Mouse (Mus musculus): ENCODE results near the gene Vamp8. TPM values are rescaled to one million over a fixed set of nuclear protein-coding genes. Genes with fewer than 3 reads are reported as not detected.

Vamp8 gene
- total RNA-seq (2017), result 281 and 362 TPM in 2 replicates

DNA sequence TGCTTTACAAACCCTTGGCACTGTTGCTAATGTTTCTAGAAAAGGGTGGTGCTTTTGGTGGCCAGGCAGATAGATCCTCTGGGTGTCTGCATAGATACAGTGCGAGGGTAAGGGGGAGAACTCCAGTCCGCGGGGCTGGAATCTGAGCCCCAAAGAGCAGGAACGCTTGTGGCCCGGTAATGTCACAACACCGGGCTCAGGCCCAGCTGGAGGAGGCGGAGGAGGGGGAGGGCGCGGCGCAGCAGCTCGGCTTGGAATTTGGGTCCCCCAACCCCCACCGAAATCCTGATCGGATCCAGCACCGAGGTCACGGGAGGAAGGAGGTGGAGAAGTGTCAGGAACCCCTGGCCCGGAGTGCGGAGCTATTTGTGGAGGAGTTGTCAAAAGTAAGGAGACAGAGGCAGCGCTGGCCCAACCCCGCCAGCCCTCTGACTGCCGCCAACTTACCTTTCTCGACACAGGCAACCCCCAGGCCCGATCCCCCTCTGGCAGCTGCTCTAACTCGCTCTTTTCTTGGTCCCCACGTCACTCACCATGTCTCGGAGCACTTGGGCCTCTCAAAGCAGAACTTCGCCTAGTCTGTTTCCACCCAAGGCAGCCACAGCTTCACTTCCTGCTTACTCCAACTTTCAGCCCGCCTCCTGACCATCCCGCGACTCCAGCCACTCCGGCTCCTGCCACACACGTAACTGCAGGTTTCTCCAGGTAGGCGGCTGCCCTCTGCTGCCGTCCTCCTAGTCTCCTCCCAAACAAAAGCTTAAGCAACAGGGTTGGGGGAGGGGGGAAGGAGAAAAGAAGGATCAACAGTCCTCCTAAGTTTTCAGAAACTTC, at the start of gene Vamp8:
Vamp8 (minus strand) TSS at position 763 of the 831 bp plus-strand sequence.
- peak; percentile 63 for ATAC-seq (replicated peaks; ENCODE audit: low read depth, poor library complexity, severe bottlenecking)

DNA sequence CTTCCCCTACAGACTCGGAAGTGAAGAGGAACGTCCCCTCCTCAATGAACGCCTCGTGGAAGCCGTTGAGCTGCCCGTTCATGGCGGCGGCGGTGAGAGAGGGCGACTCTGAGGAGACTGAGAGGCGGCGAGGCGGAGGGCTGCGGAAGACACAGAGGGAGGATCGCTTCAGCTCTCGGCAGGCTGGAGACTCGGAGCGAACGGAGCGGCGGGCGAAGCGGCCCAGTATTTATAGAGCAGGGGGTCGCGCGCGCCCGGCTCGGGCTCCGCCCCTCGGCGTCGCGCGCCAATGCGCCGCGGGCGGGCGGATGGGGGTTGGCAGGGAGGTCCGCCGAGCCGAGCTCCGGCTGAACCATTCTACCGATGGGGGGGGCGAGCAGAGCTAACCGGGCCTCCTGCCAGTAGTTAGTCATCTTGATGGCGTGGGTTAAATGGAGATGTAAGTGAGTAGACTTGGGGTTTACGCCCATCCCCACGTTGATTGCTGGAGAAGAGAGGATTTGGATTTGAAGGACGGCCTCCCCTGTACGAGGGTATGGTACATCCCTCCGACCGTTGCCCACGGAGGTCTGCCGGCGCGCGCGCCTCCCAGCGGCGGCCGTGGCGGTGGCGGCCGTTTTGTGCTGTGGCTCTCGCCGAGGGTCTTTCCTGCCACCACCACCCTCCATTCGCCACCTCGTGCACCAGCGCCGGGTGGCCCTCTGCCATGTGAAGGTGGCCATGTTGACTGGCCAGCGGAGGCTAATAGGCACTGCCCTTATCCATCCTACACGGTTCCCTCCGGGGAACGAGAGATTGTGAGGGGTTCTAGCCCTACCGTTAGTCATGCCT, 49.1 kb upstream of the Vamp8 start, which contains the start of gene Mat2a:
Mat2a (minus strand) TSS at position 204 of the 831 bp plus-strand sequence.
- peak; percentile 77 for ATAC-seq (replicated peaks; ENCODE audit: low read depth, poor library complexity, severe bottlenecking)

DNA sequence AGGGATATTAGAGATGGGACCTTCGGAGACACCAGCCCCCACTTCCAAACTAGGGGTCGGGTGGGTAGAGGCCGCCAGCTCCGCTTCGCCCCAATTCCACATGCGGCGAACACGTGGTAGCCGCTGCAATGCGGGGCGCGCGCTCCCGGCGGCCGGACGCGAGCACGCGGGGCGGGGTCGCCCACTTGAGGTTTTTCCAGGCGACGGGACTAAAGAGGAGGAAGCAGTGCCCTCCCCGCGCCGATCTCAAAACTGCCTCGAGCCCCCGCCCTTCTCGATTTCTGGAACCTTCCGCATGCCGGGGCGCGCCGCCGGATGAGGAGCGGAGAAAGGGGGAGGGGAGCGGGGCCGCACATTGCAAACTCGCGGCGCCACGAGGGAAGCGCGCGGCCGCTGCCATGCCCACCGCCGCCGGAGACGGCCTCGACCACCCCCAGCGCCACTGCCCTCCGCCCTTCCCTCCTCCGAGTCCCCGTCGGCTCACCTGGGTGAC, 48.4 kb upstream of the Vamp8 start:
- no peak; the same call in 1 of the 2 replicates for ATAC-seq (replicated peaks; ENCODE audit: low read depth, poor library complexity, severe bottlenecking)

DNA sequence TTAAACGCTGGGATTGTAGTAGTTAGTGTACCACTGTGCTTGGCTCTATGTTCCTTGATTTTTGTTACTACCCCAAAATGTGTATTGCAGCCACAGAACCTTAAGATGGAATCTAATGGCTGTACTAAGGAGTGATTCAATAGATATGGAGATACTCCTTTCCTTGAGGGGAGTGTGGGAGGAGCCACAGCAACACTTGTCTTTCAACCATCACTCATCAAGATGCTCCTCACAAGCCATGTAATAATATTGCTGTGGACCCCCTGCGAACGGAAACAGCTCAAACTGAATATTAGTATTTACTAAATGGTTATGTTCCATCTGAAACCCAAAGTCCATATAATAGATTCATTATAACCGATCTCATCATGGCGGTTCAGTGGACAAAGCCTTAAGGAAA, 47.7 kb upstream of the Vamp8 start:
- no peak for ATAC-seq (replicated peaks; ENCODE audit: low read depth, poor library complexity, severe bottlenecking)

DNA sequence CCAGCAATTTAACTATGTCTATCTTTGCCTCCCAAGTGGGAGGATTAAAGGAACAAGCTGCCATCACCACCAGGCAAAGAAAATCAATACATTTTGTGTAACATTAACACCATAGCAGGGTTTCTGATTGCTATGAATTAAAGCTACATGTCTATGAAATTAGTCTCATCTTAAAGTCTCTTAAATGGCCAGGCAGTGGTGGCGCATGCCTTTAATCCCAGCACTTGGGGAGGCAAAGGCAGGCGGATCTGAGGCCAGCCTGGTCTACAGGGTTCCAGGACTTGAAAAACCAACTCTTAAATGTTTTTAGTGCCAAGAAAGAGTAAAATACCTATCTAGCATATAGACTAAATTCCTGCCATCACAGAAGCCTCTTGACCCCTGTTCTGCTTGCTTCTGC, 41.6 kb upstream of the Vamp8 start:
- ATAC-seq (replicated peaks; ENCODE audit: low read depth, poor library complexity, severe bottlenecking), result no peak

DNA sequence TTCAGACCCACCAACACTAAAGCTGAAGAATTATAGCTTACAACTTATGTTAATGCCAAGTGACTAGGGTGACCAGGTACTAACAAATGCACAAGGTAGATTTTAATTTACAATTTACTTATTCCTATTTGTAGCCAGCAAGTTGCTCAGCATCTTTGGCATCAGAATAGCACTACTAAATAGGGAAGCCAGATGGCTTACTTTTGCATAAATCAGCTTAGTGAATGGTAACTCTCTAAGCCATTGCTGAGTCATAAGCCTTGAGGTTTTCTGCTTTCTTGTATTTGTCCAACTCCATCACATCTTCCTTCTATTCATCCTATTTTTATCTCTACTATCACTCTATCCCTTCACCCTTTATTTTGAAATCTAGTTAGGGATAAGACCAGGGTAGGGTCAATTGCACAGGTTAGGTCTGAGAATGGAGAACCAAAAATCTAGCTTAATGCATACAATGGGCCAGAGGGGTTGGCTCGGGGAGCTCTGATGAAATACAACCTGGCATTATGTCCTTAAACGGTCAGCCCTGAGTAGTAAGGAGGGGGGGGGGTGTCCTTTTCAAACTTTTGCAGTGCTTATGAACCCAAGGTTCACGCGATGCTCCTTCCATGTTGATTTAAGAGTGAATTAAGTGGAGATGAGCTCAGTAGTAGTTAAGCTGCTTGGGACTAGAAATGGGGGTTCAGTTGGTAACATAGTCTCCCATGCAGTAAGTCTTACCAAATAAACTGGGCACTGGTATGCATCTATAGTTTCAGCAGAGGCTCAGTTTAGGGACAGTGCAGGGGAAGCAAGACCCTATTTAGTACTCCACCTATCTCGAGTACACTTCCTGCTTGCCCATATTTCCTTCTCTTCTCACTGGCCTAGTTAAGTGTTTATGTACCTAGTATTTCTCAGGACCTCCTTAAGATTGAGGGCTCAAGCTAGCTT, 40.8 kb upstream of the Vamp8 start:
- ATAC-seq (replicated peaks; ENCODE audit: low read depth, poor library complexity, severe bottlenecking), result 0 out of 2 replicates have a peak, but pooled peaks have one; percentile 12

DNA sequence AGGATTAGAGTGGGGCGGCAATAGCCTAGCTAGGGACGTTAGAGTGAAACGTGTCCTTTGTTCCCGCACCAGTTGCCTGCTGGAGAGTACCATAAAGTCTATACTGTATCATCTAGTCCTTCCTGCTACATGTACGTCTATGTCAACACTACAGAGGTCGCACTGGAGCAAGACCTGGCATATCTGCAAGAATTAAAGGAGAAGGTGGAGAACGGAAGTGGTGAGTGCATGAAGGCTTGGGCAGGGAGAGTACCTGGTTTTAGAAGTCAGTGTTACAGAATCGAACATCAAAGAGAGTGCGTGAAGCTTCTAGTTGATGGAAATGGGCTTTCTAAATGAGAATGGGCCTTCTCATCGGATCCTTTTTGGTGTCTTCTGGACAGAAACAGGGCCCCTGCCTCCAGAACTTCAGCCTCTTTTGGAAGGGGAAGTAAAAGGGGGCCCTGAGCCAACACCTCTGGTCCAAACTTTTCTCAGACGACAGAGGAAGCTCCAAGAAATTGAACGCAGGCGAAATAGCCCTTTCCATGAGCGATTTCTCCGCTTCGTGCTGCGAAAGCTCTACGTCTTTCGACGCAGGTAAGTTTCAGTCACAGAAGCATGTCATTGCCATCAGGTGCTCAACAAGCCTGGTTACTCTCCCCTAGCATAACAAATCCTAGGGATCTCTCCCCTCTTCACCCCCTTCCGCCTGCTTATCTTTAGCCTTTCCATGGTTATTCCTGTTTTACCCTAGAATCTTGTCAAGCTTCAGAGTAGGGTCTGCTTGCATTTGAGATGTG, 38.7 kb upstream of the Vamp8 start:
- ATAC-seq (replicated peaks; ENCODE audit: low read depth, poor library complexity, severe bottlenecking), result no peak

DNA sequence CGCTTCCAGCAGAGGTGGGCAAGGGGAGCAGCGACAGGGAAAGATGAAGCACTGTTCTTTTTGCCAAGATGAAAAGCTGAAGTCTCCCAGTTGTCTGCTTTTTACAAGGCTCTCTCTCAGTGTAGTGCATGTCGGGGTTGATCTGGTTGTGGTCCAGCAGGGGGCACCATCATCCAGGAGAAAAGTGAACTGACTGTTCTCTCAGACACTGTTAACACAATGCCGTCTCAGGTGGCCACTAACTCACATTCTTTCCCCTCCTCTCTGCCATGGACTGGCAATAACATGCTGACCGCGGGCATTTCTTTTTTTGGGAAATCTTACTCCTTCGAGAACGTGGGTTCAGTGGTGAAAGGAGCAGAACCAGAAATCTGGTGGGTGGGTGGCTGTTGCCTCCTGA, 37.5 kb upstream of the Vamp8 start:
- peak; percentile 70 for ATAC-seq (replicated peaks; ENCODE audit: low read depth, poor library complexity, severe bottlenecking)

DNA sequence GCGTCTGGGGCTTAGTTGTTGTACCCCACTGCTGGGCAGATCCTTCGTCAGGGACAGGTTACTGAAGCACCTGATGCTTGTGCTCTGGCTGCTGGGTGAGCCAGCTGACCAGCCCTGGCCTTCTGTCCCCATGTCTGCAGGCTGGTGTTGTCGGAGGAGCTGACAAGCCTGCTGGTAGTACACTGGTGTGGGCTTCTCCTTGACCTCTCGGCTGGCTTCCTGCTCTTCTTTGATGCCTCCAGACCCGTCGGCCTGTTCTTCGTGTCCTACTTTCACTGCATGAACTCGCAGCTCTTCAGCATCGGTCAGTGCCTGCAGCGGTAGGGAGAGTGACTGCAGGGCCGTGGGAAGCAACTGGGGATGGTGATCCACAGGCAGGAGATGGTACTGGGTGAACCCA, 35.1 kb upstream of the Vamp8 start:
- ATAC-seq (replicated peaks; ENCODE audit: low read depth, poor library complexity, severe bottlenecking), result no peak

DNA sequence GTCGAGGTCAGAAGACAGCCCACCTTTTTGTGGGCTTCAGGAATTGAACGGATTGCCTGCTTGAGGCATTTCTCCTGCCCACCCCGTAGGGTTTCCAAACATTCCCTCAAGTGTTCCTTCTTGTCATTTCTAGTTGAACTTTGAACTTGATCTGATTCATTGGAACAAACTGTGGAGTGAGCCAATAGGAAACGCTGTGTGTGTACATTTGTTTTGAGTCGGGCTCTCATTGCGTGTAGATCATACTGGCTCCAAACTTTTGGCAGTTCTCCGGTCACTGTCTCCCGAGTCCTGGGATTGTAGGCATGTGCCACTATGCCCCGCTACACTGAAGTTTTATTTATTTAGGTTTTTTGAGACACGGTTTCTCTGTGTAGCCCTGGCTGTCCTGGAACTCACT, 30.4 kb upstream of the Vamp8 start:
- ATAC-seq (replicated peaks; ENCODE audit: low read depth, poor library complexity, severe bottlenecking), result no peak

DNA sequence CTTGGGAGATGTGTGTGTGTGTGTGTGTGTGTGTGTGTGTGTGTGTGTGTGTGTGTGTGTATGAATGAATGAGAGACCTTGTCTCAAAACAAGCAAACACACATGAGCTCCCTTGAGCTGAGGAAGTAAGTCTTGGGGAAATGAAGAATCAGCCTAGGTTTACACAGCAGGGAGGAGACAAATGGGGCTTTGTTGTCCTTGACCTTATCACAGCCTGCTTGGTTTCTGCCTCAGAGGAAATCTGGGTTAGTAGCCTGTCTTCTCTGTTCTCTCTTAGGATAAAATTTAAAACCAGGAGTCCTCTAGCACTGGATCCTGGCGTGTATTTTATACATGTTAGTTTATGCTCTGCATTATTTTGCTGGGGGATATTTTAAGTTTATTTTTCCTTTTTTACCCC, 29.3 kb upstream of the Vamp8 start:
- no peak for ATAC-seq (replicated peaks; ENCODE audit: low read depth, poor library complexity, severe bottlenecking)

DNA sequence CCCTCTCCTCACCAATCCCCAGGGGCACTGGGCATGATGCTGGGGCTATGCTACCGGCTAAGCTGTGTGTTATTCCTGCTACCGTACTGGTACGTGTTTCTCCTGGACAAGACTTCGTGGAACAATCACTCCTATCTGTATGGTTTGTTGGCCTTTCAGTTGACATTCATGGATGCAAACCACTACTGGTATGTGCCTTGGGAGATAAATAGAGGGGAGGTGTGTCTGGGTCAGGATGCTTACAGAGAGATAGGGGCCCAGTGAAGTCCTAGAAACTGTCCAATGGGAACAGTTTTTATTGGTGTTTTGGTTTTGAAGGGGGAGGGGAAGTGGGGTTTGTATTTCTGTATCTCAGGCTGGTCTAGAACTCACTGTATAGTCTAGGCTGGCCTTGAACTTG, 27.8 kb upstream of the Vamp8 start:
- no peak for ATAC-seq (replicated peaks; ENCODE audit: low read depth, poor library complexity, severe bottlenecking)

DNA sequence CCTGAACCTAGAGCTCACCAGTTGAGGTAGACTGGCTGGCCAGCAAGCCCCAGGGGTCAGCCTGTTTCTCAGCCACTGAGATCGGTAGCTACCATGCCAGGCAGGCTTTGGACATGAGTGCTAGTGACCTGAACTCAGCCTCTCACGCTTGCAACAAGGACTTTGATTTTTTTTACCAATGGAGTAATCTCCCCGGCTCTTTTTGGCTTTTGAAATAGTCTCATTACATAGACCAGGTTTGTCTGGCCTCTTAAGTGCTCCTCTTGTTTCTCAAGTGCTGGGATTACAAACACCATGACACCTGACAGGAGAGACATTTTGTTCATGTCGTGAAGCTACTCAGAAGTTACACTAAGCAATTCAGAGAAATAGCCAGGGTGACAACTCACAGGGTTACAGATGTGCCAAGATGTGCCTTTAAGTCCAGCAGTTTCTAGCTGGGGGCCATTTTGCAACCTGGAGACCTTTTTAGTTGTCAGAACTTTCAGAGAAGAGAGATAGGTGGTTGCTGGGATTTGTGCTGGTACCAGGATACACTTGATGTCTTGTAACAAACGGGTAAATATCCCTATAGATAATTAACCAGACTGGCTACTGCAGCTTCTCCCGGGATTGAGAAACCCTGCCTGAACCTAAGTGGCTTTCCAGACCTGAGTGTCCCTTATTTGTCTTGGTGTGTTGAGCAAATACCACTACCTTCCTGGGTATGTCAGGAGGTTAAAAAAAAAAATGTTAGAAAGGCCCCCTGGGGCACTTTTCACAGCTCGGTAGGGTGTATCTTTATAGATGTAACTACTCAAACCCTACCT, 25.7 kb upstream of the Vamp8 start:
- ATAC-seq (replicated peaks; ENCODE audit: low read depth, poor library complexity, severe bottlenecking), result no peak

DNA sequence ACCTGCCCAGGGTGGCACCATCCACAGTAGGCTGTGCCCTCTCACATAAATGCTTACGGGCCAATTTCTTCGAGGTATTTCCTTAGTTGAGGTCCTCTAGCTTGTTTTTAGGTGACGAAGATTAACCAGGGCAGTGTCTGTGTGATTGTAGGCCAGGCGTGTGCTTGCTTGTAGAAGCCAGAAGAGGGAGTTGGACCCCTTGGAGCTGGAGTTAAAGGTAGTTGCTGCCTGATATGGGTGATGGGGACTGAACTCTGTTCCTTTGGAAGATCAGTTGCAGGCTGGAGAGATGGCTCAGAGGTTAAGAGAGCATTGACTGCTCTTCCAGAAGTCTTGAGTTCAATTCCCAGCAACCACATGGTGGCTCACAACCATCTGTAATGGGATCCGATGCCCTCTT, 24.7 kb upstream of the Vamp8 start:
- no peak for ATAC-seq (replicated peaks; ENCODE audit: low read depth, poor library complexity, severe bottlenecking)

DNA sequence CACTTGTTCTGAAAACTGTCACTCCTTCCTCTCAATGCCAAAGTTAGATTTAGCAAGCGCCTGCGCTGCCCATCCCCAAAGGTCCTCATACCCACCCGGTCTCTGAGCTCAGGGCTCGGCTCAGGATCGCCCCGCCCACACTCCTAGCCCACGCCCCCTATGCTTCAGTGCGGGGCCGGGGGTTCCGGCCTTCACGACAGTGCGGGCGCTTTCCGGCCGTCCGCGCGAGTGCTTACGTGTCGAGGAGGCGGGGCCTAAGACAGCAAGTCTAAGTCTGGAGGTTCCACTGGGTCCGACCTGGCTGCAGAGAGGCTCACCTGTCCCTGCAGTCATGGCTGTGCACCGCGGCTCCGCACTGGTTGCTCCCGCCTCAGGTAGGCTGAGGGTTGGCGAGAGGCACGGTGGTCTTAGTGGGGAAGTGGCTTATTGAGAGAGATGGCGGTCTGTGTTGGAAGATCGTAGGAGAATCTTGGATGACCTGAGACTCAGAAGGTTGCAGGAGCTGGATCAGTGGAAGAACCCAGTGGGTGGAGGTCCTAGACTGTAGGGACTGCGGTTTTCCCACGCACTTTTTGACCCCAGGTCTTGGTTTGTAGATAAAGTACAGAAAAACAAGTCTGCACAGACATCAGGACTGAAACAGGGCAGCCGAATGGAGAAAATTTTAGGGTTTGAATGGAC, 23.7 kb upstream of the Vamp8 start, which contains the start of gene Ggcx:
Ggcx (plus strand) TSS at position 233 of the 681 bp plus-strand sequence.
- peak; percentile 93 for ATAC-seq (replicated peaks; ENCODE audit: low read depth, poor library complexity, severe bottlenecking)

DNA sequence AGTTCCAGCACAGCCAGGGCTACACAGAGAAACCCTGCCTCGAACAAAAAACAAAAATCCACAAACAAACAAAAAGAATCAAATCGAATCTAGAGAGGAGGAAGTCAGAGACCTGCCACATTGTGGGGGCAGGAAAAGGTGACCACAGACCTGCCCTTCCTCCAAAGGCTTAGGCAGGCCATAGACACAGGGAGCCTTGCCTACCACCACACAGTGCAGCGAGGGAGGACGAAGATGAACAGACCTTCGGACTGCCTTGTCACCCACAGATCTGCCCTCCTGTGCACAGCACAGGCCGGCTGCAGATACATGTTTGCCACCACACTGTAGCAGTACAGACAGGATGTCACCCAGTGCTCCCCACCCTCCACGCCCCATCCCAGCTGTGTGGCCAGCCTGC, 20.0 kb upstream of the Vamp8 start:
- ATAC-seq (replicated peaks; ENCODE audit: low read depth, poor library complexity, severe bottlenecking), result peak; percentile 35

DNA sequence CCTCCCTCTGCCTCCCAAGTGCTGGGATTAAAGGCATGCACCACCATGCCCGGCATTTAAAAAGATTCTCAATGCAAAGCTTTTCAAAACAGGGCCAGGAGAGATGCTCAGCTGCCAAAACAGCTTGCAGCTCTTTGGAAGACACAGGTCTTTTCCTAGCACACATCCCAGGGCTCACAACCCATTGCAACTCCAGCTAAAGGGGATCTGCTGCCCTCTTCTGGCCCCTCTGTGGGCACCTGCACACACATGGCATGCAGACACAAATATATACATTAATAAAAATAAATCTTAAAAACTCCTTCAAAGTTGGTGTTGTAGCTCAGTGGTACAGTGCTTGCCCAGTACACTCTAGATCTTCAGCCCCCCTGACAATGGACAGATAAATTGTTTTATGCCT, 19.5 kb upstream of the Vamp8 start:
- ATAC-seq (replicated peaks; ENCODE audit: low read depth, poor library complexity, severe bottlenecking), result no peak

DNA sequence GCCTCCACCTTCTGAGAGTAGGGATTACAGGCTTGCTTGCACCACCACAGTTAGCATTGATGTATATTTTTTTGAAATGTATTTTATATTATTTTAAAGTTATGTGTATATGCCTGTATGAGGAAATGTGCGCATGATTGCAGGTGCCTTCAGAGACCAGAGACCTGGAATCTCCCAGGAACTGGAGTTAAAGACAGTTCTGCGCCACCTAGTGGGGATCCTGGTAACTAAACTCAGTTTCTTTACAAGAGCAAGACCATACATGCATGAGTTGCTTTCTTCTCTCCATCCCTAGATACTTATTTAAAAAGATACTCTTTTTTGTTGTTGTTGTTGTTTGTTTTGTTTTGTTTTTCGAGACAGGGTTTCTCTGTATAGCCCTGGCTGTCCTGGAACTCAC, 19.1 kb upstream of the Vamp8 start:
- ATAC-seq (replicated peaks; ENCODE audit: low read depth, poor library complexity, severe bottlenecking), result no peak

All from common myeloid progenitor, adult 5-6 weeks (primary cell).